Mouse (Mus musculus): Measurements from ENCODE around the gene Maml3.

DNA sequence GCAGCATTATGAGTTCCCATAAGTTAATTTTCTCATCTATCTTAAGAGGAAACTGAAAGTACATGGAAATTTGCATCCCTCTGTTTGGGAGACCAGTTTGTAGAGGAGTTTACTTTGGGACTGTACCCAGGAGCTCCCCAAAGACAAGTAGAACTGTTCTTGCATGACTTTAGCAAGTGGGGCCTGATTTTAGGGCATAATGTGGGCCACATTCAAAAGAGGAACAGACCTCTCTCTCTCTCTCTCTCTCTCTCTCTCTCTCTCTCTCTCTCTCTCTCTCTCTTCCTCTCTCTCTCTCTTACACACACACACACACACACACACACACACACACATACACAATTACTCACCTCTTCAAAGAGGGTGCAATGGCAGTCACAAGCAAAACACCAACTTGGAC is 3.2 kb upstream of the Maml3 start:
- no peak for TF ChIP-seq CTCF (IDR thresholded peaks at IDR 0.05; ENCODE audit: low read depth, low read length)
- TF ChIP-seq POLR2A (IDR thresholded peaks at IDR 0.05; ENCODE audit: borderline replicate concordance, low read depth, low read length): no peak
